In genomic region chr19:9923048-9923447, GRCm38 (mm10) we compare ENCODE assay signal across 24 mouse cellular contexts. TPM values are rescaled to one million over a fixed set of nuclear protein-coding genes. Genes with fewer than 3 reads are reported as not detected.
DNase-seq lines count a peak whose midpoint lies in the region; ATAC-seq and TF ChIP-seq lines count a peak whose summit lies in the region.
"Had no signal": no experiment of that assay in that cellular context is flagged by ENCODE, and none has a peak within 500 bp of the region (broad histone marks: within the 10 kb centered on the region; RNA-seq: fewer than 3 reads in every experiment).

No protein-coding gene starts in this region.

- no peak overlapping the region for H3K9ac ChIP-seq in midbrain, postnatal 0 days (replicated peaks; ENCODE audit: low read length, poor library complexity, severe bottlenecking)
- H3K9ac ChIP-seq in forebrain, postnatal 0 days, result no peak overlapping the region
- H3K9ac ChIP-seq: heart, embryonic 13.5 days; intestine, embryonic 15.5 days; neural tube, embryonic 15.5 days; stomach, embryonic 15.5 days had no signal

- no peaks in the 10 kb centered on the region for H3K9me3 ChIP-seq in midbrain, embryonic 10.5 days (replicated peaks)
- H3K9me3 ChIP-seq in midbrain, postnatal 0 days (ENCODE audit: low read length), result no peaks in the 10 kb centered on the region
- no peaks in the 10 kb centered on the region for H3K9me3 ChIP-seq in embryonic facial prominence, embryonic 10.5 days
- H3K9me3 ChIP-seq in forebrain, postnatal 0 days (ENCODE audit: low read length), result no peaks in the 10 kb centered on the region
- H3K9me3 ChIP-seq: heart, embryonic 13.5 days; intestine, embryonic 15.5 days; neural tube, embryonic 15.5 days; stomach, embryonic 15.5 days had no signal

- peaks cover 44% of the 10 kb centered on the region for H3K4me1 ChIP-seq in midbrain, embryonic 10.5 days
- H3K4me1 ChIP-seq in midbrain, postnatal 0 days (ENCODE audit: insufficient read depth, low read length), result peaks cover 3% of the 10 kb centered on the region; the same call in 1 of the 2 replicates
- H3K4me1 ChIP-seq in embryonic facial prominence, embryonic 10.5 days, result peaks cover 46% of the 10 kb centered on the region
- peaks cover 11% of the 10 kb centered on the region; the same call in 1 of the 2 replicates for H3K4me1 ChIP-seq in forebrain, postnatal 0 days (ENCODE audit: insufficient read depth)

- H3K27ac ChIP-seq in layer of hippocampus, adult 2 months, result peak overlapping the region; percentile 94
- 0 out of 2 replicates have a peak overlapping the region, but pooled peaks have one; percentile 2 for H3K27ac ChIP-seq in midbrain, embryonic 10.5 days (replicated peaks)
- H3K27ac ChIP-seq in midbrain, postnatal 0 days (ENCODE audit: low read depth, low read length), result no peak overlapping the region
- H3K27ac ChIP-seq in embryonic facial prominence, embryonic 10.5 days (replicated peaks), result no peak overlapping the region
- H3K27ac ChIP-seq in forebrain, postnatal 0 days (ENCODE audit: low read depth, low read length), result 0 out of 2 replicates have a peak overlapping the region, but pooled peaks have one; percentile 71
- H3K27ac ChIP-seq: heart, embryonic 13.5 days; intestine, embryonic 15.5 days; kidney, postnatal 0 days; neural tube, embryonic 15.5 days; stomach, embryonic 15.5 days had no signal

- no peak for TF ChIP-seq CTCF in layer of hippocampus, adult 2 months (conservative IDR thresholded peaks at IDR 0.05)
- no peak for TF ChIP-seq CTCF in midbrain, postnatal 0 days (IDR thresholded peaks at IDR 0.05)
- no peak for TF ChIP-seq CTCF in forebrain, postnatal 0 days (IDR thresholded peaks at IDR 0.05; ENCODE audit: low read depth)

- H3K36me3 ChIP-seq in midbrain, embryonic 10.5 days, result no peaks in the 10 kb centered on the region
- H3K36me3 ChIP-seq in midbrain, postnatal 0 days (ENCODE audit: insufficient read depth, low read length), result no peaks in the 10 kb centered on the region
- H3K36me3 ChIP-seq in embryonic facial prominence, embryonic 10.5 days (replicated peaks), result no peaks in the 10 kb centered on the region
- H3K36me3 ChIP-seq in forebrain, postnatal 0 days (ENCODE audit: insufficient read depth), result no peaks in the 10 kb centered on the region
- H3K36me3 ChIP-seq: heart, embryonic 13.5 days; intestine, embryonic 15.5 days; neural tube, embryonic 15.5 days; stomach, embryonic 15.5 days had no signal

- no peak for ATAC-seq in midbrain, postnatal 0 days (ENCODE audit: low FRiP score)
- ATAC-seq in forebrain, postnatal 0 days, result no peak
- ATAC-seq: activated CD4-positive, CD25-positive, alpha-beta regulatory T cell, adult 4 months had no signal

- no peaks in the 10 kb centered on the region for H3K27me3 ChIP-seq in midbrain, embryonic 10.5 days (ENCODE audit: low read depth, poor library complexity, severe bottlenecking)
- no peaks in the 10 kb centered on the region for H3K27me3 ChIP-seq in midbrain, postnatal 0 days (ENCODE audit: insufficient read depth, low read length)
- H3K27me3 ChIP-seq in embryonic facial prominence, embryonic 10.5 days (replicated peaks; ENCODE audit: low read depth, poor library complexity, severe bottlenecking), result no peaks in the 10 kb centered on the region; the same call in 1 of the 2 replicates
- H3K27me3 ChIP-seq in forebrain, postnatal 0 days (ENCODE audit: insufficient read depth, low read length), result no peaks in the 10 kb centered on the region
- H3K27me3 ChIP-seq: intestine, embryonic 15.5 days; neural tube, embryonic 15.5 days; stomach, embryonic 15.5 days had no signal

- DNase-seq in layer of hippocampus, adult 2 months (ENCODE audit: low spot score in 2 of 2), result no peak
- DNase-seq in layer of hippocampus, postnatal 10 days (ENCODE audit: low spot score in 2 of 2), result no peak
- no peak for DNase-seq in midbrain, embryonic 10.5 days (ENCODE audit: low spot score)
- DNase-seq in midbrain, postnatal 0 days (ENCODE audit: low spot score), result no peak
- DNase-seq in embryonic facial prominence, embryonic 10.5 days (ENCODE audit: low spot score), result peak; percentile 37
- DNase-seq in forebrain, postnatal 0 days, result no peak
- DNase-seq in spleen, postnatal 4 days (ENCODE audit: low spot score in 2 of 2), result no peak
- no peak for DNase-seq in cerebellum, postnatal 4 days (ENCODE audit: low spot score in 2 of 2)
- DNase-seq: adrenal gland, adult 2 months; adrenal gland, postnatal 36 days; B cell, adult 2 months; cerebellum, adult 2 months; heart, postnatal 10 days; kidney, adult 2 months; left cerebral cortex, postnatal 4 days; lung, adult 18-20 months; lung, postnatal 10 days; right cerebral cortex, postnatal 14 days had no signal

- H3K4me2 ChIP-seq in midbrain, postnatal 0 days (ENCODE audit: low read depth, low read length, poor library complexity, severe bottlenecking), result no peak overlapping the region
- no peak overlapping the region for H3K4me2 ChIP-seq in forebrain, postnatal 0 days (ENCODE audit: low read depth)
- H3K4me2 ChIP-seq: heart, embryonic 13.5 days; intestine, embryonic 15.5 days; neural tube, embryonic 15.5 days; stomach, embryonic 15.5 days had no signal

- no peak overlapping the region for H3K4me3 ChIP-seq in layer of hippocampus, adult 2 months
- H3K4me3 ChIP-seq in midbrain, embryonic 10.5 days, result no peak overlapping the region
- H3K4me3 ChIP-seq in midbrain, postnatal 0 days (ENCODE audit: low read depth, low read length), result no peak overlapping the region
- no peak overlapping the region for H3K4me3 ChIP-seq in embryonic facial prominence, embryonic 10.5 days
- no peak overlapping the region for H3K4me3 ChIP-seq in forebrain, postnatal 0 days (ENCODE audit: low read depth, low read length)
- H3K4me3 ChIP-seq: heart, embryonic 13.5 days; intestine, embryonic 15.5 days; neural tube, embryonic 15.5 days; stomach, embryonic 15.5 days had no signal

RNA-seq across cellular contexts. Expression of gene Incenp, which starts 23.7 kb away (rescaled TPM):
- 10 to 100 TPM; 13.9 to 14.0 TPM for total RNA-seq in layer of hippocampus, adult 2 months (2021)
- total RNA-seq in layer of hippocampus, postnatal 10 days (2021), result 10 to 100 TPM; 16.1 to 25.7 TPM
- 142 and 150 TPM in 2 replicates for polyA plus RNA-seq in midbrain, embryonic 10.5 days (2016; fragmentation: Nextera tagmentation; extraction: Ambion mirVana)
- 11.0 and 20.0 TPM in 2 replicates for total RNA-seq in midbrain, postnatal 0 days (2014; rRNA removed)
- polyA plus RNA-seq in midbrain, postnatal 0 days (2015; fragmentation: Nextera tagmentation; extraction: Ambion mirVana), result 13.3 and 13.8 TPM in 2 replicates
- polyA plus RNA-seq in embryonic facial prominence, embryonic 10.5 days (2016; fragmentation: Nextera tagmentation; extraction: Ambion mirVana), result 159 and 169 TPM in 2 replicates
- 6.2 and 15.9 TPM in 2 replicates for total RNA-seq in forebrain, postnatal 0 days (2014; rRNA removed)
- 12.3 and 19.4 TPM in 2 replicates for polyA plus RNA-seq in forebrain, postnatal 0 days (2015; fragmentation: Nextera tagmentation; extraction: Ambion mirVana)

RNA-seq across cellular contexts. Expression of gene Fth1, which starts 57.4 kb away (rescaled TPM):
- total RNA-seq in layer of hippocampus, adult 2 months (2021), result 1,000 to 10,000 TPM; 3,170 to 3,409 TPM
- 1,000 to 10,000 TPM; 2,066 to 2,109 TPM for total RNA-seq in layer of hippocampus, postnatal 10 days (2021)
- polyA plus RNA-seq in midbrain, embryonic 10.5 days (2016; fragmentation: Nextera tagmentation; extraction: Ambion mirVana), result 1,350 and 1,398 TPM in 2 replicates
- total RNA-seq in midbrain, postnatal 0 days (2014; rRNA removed), result 337 and 436 TPM in 2 replicates
- polyA plus RNA-seq in midbrain, postnatal 0 days (2015; fragmentation: Nextera tagmentation; extraction: Ambion mirVana), result 2,585 and 2,689 TPM in 2 replicates
- polyA plus RNA-seq in embryonic facial prominence, embryonic 10.5 days (2016; fragmentation: Nextera tagmentation; extraction: Ambion mirVana), result 1,291 and 1,338 TPM in 2 replicates
- total RNA-seq in forebrain, postnatal 0 days (2014; rRNA removed), result 228 and 300 TPM in 2 replicates
- polyA plus RNA-seq in forebrain, postnatal 0 days (2015; fragmentation: Nextera tagmentation; extraction: Ambion mirVana), result 2,942 and 2,984 TPM in 2 replicates

Comparison
In these comparisons a context has a peak if more than half of its experiments do, and no peak if none do; other contexts are left out.
1. H3K27ac ChIP-seq: peak in layer of hippocampus, adult 2 months (single experiment), midbrain, embryonic 10.5 days (single experiment) and forebrain, postnatal 0 days (single experiment); none in midbrain, postnatal 0 days (single experiment) and embryonic facial prominence, embryonic 10.5 days (single experiment).